Mouse (Mus musculus) heart, embryonic 12.5 days (tissue): ENCODE measurements around the gene Sec14l5. TPM values are rescaled to one million over a fixed set of nuclear protein-coding genes. Genes with fewer than 3 reads are reported as not detected.
A peak's percentile ranks its signal among the peaks of the same experiment; 100 is the strongest.

ENCODE experiments used
- ATAC-seq: fragments of 200-750 bp; cut with Nextera tagmentation; 2 replicates; pipeline ENCODE4 v1.8.0; 2017; ENCODE audit warnings: moderate TSS enrichment, moderate library complexity; ENCODE audit not compliant: insufficient number of reproducible peaks, low FRiP score
- H3K27ac ChIP-seq: fragments of 300-500 bp; sonication (generic); 2 replicates; pipeline ENCODE4 v1.5.1; 2016; ENCODE audit warnings: mild to moderate bottlenecking, moderate library complexity; ENCODE audit not compliant: poor library complexity, severe bottlenecking
- H3K27me3 ChIP-seq: fragments of 300-500 bp; sonication (generic); replicated peaks from 2 replicates; pipeline ENCODE4 v1.6.1; 2016; ENCODE audit warnings: mild to moderate bottlenecking, moderate library complexity
- H3K36me3 ChIP-seq: fragments of 300-500 bp; sonication (generic); 2 replicates; pipeline ENCODE4 v1.6.1; 2016; ENCODE audit warnings: mild to moderate bottlenecking, moderate library complexity
- H3K4me1 ChIP-seq: fragments of 300-500 bp; sonication (generic); replicated peaks from 2 replicates; pipeline ENCODE4 v1.6.1; 2016; ENCODE audit warnings: mild to moderate bottlenecking
- H3K4me2 ChIP-seq: fragments of 300-500 bp; sonication (generic); 2 replicates; pipeline ENCODE4 v1.6.1; 2016; ENCODE audit warnings: mild to moderate bottlenecking, moderate library complexity
- H3K4me3 ChIP-seq: fragments of 300-500 bp; sonication (generic); 2 replicates; pipeline ENCODE4 v1.5.1; 2016; ENCODE audit warnings: mild to moderate bottlenecking
- H3K9ac ChIP-seq: fragments of 300-500 bp; sonication (generic); 2 replicates; pipeline ENCODE4 v1.6.1; 2016; ENCODE audit warnings: mild to moderate bottlenecking, moderate library complexity
- H3K9me3 ChIP-seq: fragments of 300-500 bp; sonication (generic); replicated peaks from 2 replicates; pipeline ENCODE4 v1.6.1; 2016; ENCODE audit warnings: mild to moderate bottlenecking, moderate library complexity
- WGBS: fragments of 180-500 bp; shearing (Covaris S2); methylation state at CpG from one replicate; pipeline ENCODE4 v1.1.7; 2016; 5-methylcytosine and 5-hydroxymethylcytosine counted together
- polyA plus RNA-seq: library from polyadenylated mRNA; unstranded; fragments of >200 nt; fragmentation: Nextera tagmentation; extraction: Ambion mirVana; gene quantifications from 2 replicates; pipeline ENCODE4 v1.2.1, GENCODE M21; 2016

Sec14l5 gene
- polyA plus RNA-seq, 1 experiment from 2014 or later = not detected

DNA sequence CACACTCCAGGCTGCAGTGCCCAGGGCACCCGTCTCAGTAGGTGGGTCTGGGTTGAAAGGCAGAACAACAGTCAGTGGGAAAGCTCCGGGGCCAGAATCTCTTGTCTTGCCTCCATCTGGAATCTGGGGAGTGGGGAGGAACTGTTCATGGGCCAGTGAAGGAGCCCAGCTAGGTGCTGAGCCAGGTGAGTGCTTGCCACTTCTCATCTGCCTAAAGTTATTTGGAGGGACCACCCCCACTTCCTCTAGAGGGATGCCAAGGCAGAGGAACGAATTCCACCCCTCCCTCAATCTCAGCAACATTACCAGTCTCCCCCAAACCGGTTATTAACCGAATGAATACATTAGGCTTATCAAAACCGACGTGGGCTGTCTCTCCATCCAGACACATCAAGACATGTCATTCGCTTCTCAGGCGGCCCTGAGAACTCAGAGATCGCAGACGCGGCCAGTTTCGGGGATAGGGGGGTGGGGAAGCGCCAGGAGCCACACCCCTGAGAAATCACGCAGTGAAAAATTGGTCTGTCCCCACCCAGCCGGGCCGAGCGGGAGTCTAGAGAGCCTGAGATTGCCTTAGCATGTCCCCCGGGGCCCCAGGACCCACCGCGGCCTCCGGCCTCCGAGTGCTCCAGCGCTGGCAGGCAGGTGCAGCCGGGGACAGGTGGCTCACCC, 15.5 kb upstream of the Sec14l5 start:
- 5% methylated on average over 25 of the region's 25 CpGs for WGBS
- no peaks in the 10 kb centered on the region for H3K9me3 ChIP-seq
- H3K4me1 ChIP-seq = peaks cover 41% of the 10 kb centered on the region
- H3K4me2 ChIP-seq = peak overlapping the region; percentile 77
- peak overlapping the region; percentile 51 for H3K4me3 ChIP-seq
- H3K27ac ChIP-seq = no peak overlapping the region
- H3K36me3 ChIP-seq = no peaks in the 10 kb centered on the region
- H3K27me3 ChIP-seq = peaks cover 78% of the 10 kb centered on the region
- ATAC-seq = no peak
- H3K9ac ChIP-seq = no peak overlapping the region

GRCm38 (mm10) chr16:5132401-5132801, 14.5 kb upstream of the Sec14l5 start, which contains the start of gene Ppl:
Ppl (minus strand) TSS chr16:5132421.
- H3K9me3 ChIP-seq = no peaks in the 10 kb centered on the region
- H3K4me3 ChIP-seq = peak within 1 kb of the TSS; percentile 51
- no peaks in the 10 kb centered on the region for H3K36me3 ChIP-seq
- peaks cover 44% of the 10 kb centered on the region for H3K4me1 ChIP-seq
- peaks cover 69% of the 10 kb centered on the region for H3K27me3 ChIP-seq
- H3K27ac ChIP-seq = no peak within 1 kb of the TSS
- WGBS = under 1% methylated on average over 39 of the region's 39 CpGs
- peak within 1 kb of the TSS; percentile 52 for H3K9ac ChIP-seq
- peak within 1 kb of the TSS; percentile 77 for H3K4me2 ChIP-seq
- no peak for ATAC-seq

GRCm38 (mm10) chr16:5134623-5135330, 12.1 kb upstream of the Sec14l5 start:
- 46% methylated on average over 14 of the region's 14 CpGs for WGBS
- Histone ChIP-seq H3K27ac (0 out of 2 replicates have a peak overlapping the region, but pooled peaks have one; percentile 17), H3K4me1 (peaks cover 44% of the 10 kb centered on the region)

GRCm38 (mm10) chr16:5135551-5136261, 11.2 kb upstream of the Sec14l5 start:
- Histone ChIP-seq H3K9ac (no peak overlapping the region), H3K4me3 (no peak overlapping the region), H3K27me3 (peaks cover 36% of the 10 kb centered on the region), H3K36me3 (no peaks in the 10 kb centered on the region), H3K4me2 (no peak overlapping the region), H3K27ac (peak overlapping the region; percentile 51; the same call in 1 of the 2 replicates), H3K4me1 (peaks cover 42% of the 10 kb centered on the region), H3K9me3 (no peaks in the 10 kb centered on the region)
- peak; percentile 19; the same call in 1 of the 2 replicates for ATAC-seq
- 36% methylated on average over 8 of the region's 8 CpGs for WGBS

More at GRCm38 (mm10) chr16:5134623-5135330, 12.1 kb upstream of the Sec14l5 start:
- no peak overlapping the region for H3K4me3 ChIP-seq
- peak; percentile 58 for ATAC-seq
- H3K9ac ChIP-seq = no peak overlapping the region
- H3K27me3 ChIP-seq = peaks cover 45% of the 10 kb centered on the region
- H3K9me3 ChIP-seq = no peaks in the 10 kb centered on the region
- H3K4me2 ChIP-seq = no peak overlapping the region
- no peaks in the 10 kb centered on the region for H3K36me3 ChIP-seq

DNA sequence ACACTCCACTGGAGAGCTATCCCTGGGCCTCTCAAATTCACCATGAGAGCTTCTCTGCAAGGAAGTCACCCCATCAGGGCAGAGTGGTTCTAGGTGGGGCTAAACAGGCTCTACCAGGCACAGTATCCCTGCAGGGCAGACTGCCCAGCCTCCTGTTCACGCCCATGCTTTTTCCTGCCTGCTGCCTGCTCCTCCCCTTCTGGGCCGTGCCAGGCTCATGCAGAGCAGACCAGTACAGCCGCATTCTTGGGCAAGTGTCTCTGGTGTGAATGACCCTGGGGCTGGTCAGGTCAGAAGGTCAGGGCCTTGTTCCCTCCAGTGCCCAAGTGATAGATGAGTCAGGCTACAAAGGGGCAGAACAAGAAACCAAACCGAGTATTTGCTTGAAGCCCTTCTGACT, 10.4 kb upstream of the Sec14l5 start:
- WGBS = 37% methylated on average over 4 of the region's 4 CpGs
- H3K27me3 ChIP-seq = peaks cover 35% of the 10 kb centered on the region
- no peak overlapping the region for H3K4me3 ChIP-seq
- no peak overlapping the region for H3K4me2 ChIP-seq
- peaks cover 40% of the 10 kb centered on the region for H3K4me1 ChIP-seq
- ATAC-seq = peak; percentile 34; the same call in 1 of the 2 replicates
- H3K9me3 ChIP-seq = no peaks in the 10 kb centered on the region
- no peaks in the 10 kb centered on the region for H3K36me3 ChIP-seq
- H3K27ac ChIP-seq = no peak overlapping the region
- H3K9ac ChIP-seq = no peak overlapping the region

DNA sequence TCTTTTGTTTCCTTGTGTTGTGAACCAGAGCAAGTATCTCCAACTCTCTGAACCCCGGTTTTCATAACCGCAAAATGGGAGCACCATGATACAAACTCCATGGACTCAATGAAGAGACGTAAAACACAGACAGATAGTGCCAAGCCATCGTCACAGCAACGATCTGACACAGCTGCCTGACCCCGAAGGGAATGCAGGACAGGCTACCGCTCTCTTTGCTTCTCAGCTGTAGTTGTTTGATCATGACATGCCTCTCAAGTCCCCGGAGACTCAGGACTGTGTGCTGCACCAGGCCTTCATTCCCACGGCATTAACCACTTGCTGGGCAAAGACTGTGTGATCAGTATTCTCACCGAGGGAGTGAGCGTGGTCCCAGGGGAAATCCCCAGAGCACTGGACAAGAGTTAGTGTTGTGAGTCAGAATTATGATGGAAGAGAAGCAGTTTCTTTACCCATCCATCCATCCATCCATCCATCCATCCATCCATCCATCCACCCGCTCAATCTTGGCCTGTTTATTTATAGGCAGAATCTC, 9.8 kb upstream of the Sec14l5 start:
- Histone ChIP-seq H3K36me3 (no peaks in the 10 kb centered on the region), H3K9me3 (no peaks in the 10 kb centered on the region), H3K27ac (no peak overlapping the region), H3K4me3 (no peak overlapping the region), H3K27me3 (peaks cover 35% of the 10 kb centered on the region), H3K4me1 (peaks cover 34% of the 10 kb centered on the region), H3K4me2 (no peak overlapping the region), H3K9ac (no peak overlapping the region)
- 65% methylated on average over 12 of the region's 12 CpGs for WGBS
- ATAC-seq = no peak

DNA sequence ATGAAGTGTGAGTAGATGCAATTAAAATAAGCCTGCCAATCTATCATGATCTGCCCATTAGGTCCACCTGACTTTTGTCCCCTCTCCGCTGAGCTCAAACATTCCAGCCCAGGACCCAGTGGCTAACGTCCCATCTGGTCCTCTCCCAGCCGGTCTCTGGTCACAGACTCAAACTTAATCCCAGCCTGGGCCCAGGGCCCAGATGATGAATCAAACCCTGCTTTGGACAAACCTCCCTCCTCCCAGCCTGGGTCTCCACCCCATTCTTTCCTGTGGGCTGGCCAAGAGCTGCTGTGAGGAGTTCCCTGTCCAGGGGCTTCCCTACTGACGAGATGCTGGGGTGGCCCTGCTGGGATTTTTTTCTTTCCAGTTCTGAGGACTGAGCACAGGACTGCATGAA, 7.2 kb upstream of the Sec14l5 start:
- WGBS = 57% methylated on average over 4 of the region's 4 CpGs
- peaks cover 13% of the 10 kb centered on the region for H3K27me3 ChIP-seq
- H3K4me1 ChIP-seq = peaks cover 19% of the 10 kb centered on the region

DNA sequence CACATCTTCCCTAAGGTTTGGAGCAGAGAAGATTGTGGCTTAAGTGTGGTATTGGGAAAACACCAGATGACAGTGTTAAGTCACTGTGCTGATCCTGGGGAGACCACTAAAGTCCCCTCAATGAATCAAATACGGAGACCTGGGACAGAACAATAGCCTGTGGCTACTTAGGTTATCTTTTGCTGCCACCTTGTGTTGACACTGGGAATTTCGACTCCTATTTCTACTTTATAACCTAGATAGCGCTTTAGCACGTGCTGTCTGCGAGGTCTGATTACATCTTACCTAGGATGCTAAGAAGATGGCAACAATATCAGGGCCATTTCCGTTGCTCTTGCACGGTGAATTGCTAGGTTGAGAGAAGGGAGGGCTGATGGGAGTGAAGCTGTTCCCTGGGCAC, 1.3 kb upstream of the Sec14l5 start:
- H3K36me3 ChIP-seq = no peaks in the 10 kb centered on the region
- H3K27me3 ChIP-seq = peaks cover 35% of the 10 kb centered on the region
- H3K9ac ChIP-seq = no peak overlapping the region
- H3K4me1 ChIP-seq = peaks cover 6% of the 10 kb centered on the region
- under 1% methylated on average over 7 of the region's 7 CpGs for WGBS
- ATAC-seq = 0 out of 2 replicates have a peak, but pooled peaks have one; percentile 21
- H3K27ac ChIP-seq = no peak overlapping the region
- H3K9me3 ChIP-seq = no peaks in the 10 kb centered on the region
- no peak overlapping the region for H3K4me3 ChIP-seq
- H3K4me2 ChIP-seq = peak overlapping the region; percentile 16; the same call in 1 of the 2 replicates

More for the DNA sequence above, 7.2 kb upstream of the Sec14l5 start:
- no peak for ATAC-seq
- no peak overlapping the region for H3K27ac ChIP-seq
- H3K9me3 ChIP-seq = no peaks in the 10 kb centered on the region
- H3K36me3 ChIP-seq = no peaks in the 10 kb centered on the region
- no peak overlapping the region for H3K4me3 ChIP-seq
- no peak overlapping the region for H3K4me2 ChIP-seq
- no peak overlapping the region for H3K9ac ChIP-seq

DNA sequence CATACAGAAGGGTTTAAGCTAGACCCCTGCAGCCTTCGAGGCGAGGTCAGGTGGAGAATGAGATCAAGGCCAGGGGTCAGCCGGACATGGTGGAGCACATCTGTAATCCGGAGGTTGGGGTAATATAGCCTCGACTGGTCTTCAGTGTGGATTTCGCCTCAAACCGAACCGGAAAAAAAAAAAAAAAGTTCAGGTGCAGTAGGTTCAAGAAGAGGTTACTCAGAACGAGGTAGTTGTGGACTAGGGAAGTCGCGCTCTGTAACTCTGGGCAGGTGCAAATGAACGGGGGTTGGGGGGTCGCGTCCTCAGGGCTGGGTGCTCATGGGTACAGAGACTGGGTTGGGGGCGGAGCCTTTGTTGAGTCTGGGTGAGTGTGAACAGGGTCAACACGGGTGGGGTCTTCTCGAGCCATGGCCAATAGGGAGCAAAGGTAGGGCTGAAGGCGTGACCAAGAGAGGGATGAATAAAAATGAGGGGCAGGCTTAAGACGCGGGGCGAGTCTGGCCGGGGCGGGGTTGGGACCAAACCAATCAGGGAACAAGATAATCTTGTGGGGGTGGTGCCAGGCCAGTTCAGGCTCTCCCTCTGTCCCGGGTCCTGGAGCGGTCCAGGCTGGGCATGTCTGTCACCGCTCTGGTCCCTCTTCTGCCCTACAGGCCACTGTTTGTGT, 407 bp upstream of the Sec14l5 start:
- H3K4me1 ChIP-seq = peaks cover 6% of the 10 kb centered on the region
- peak; percentile 86 for ATAC-seq
- H3K27me3 ChIP-seq = peaks cover 31% of the 10 kb centered on the region
- peak overlapping the region; percentile 76 for H3K4me2 ChIP-seq
- 3% methylated on average over 26 of the region's 26 CpGs for WGBS
- no peak overlapping the region for H3K27ac ChIP-seq
- no peaks in the 10 kb centered on the region for H3K36me3 ChIP-seq
- peak overlapping the region; percentile 45 for H3K4me3 ChIP-seq
- no peaks in the 10 kb centered on the region for H3K9me3 ChIP-seq
- H3K9ac ChIP-seq = peak overlapping the region; percentile 20; the same call in 1 of the 2 replicates

DNA sequence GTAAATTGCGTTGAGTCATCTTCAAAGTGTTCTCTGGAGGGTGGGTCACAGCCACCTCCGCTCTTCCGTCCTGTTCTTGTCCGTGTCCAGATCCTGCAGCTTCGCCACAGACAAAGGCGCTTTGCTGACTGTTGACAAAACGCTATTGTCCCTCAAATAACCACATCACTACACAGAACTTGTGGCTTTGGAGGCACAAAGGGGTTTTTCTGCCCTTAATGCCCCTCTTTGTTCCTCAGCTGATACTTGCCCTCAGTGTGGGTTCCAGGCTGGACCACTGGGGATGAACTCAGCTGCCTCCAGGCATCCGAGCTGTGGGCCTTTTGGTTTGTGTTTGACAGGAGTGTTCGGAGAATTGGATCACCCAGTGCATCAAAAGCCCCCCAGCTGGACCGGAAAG, 3.6 kb downstream of the Sec14l5 start:
- Histone ChIP-seq H3K27ac (no peak overlapping the region), H3K9me3 (no peaks in the 10 kb centered on the region), H3K27me3 (peaks cover 25% of the 10 kb centered on the region), H3K9ac (no peak overlapping the region), H3K4me2 (no peak overlapping the region), H3K36me3 (no peaks in the 10 kb centered on the region), H3K4me1 (peaks cover 6% of the 10 kb centered on the region), H3K4me3 (no peak overlapping the region)
- 72% methylated on average over 10 of the region's 10 CpGs for WGBS
- no peak for ATAC-seq
